Mouse (Mus musculus): ENCODE measurements at regions not wholly inside any gene's neighbourhood (a gene's known extent, or its start where the extent isn't known, plus 50 kb on each side); places are given as distances from the start of the nearest gene placed in this dataset.

- TF ChIP-seq CTCF (IDR thresholded peaks at IDR 0.05) (no peak), EP300 (IDR thresholded peaks at IDR 0.05) (no peak)
Observed at GRCm38 (mm10) chr2:173468136-173468535, 54.2 kb upstream of the 1700021F07Rik start.

Data from lung, postnatal 0 days (tissue).